Mouse (Mus musculus): ENCODE measurements around the gene Havcr2.
A peak's percentile ranks its signal among the peaks of the same experiment; 100 is the strongest.

DNA sequence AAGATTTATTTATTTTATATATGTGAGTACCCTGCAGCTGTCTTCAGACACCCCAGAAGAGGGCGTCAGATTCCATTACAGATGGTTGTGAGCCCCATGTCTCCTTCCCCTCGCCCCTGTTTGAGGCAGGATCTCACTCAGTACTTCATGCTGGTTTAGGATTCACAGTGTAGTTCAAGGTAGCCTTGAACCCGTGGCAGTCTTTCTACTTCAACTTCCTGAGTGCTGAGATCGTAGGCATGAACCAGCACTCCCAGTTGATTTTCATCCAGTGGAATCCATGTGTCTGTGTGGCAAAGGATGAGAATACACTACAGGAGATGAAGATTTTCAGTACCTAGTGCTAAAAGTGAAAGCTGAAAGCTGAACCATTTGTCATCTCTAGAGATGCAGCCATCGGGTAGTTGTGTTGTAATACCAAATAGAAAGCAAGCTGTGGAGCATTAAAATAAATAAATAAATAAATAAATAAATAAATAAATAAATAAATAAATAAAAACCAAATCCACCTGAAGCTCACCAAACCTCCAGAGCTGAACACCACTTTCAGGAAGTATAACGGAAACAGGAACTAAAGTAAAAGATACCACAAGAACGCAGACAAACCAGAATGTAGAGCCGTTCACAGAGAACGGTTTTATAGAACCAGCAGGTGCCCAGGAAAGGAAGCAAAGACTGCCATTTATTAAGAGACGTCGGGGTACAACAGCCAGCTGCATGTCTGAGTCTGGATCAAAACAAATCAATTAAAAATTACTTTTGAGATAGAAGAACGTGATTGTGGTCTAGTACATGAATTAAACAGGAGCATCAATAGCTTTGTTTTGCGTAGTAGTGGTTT lies 6.9 kb upstream of the Havcr2 start:
- TF ChIP-seq POLR2A (IDR thresholded peaks at IDR 0.05; ENCODE audit: control insufficient read depth in 1 of 2, insufficient read depth in 1 of 2, low read depth in 1 of 2, low read length in 2 of 2, poor library complexity in 1 of 2) = peak in 1 of 2 experiments; percentile 77; a peak in 2 of 4 replicates
- TF ChIP-seq MAX (IDR thresholded peaks at IDR 0.05; ENCODE audit: low read length) = no peak
- TF ChIP-seq UBTF (IDR thresholded peaks at IDR 0.05; ENCODE audit: borderline replicate concordance, insufficient read depth, low read depth, low read length) = no peak
- peak; percentile 84 for TF ChIP-seq SIN3A (IDR thresholded peaks at IDR 0.05; ENCODE audit: low read length)
- peak; percentile 31 for TF ChIP-seq ZC3H11A (IDR thresholded peaks at IDR 0.05; ENCODE audit: low read depth, low read length)
- no peak for TF ChIP-seq USF2 (IDR thresholded peaks at IDR 0.05; ENCODE audit: borderline replicate concordance in 1 of 2, insufficient read depth in 1 of 2, low read depth in 1 of 2, low read length in 2 of 2)
- no peak for TF ChIP-seq CHD2 (IDR thresholded peaks at IDR 0.05; ENCODE audit: low read length)
- TF ChIP-seq GATA1 (IDR thresholded peaks at IDR 0.05; ENCODE audit: low read depth, low read length) = no peak
- TF ChIP-seq NELFE (IDR thresholded peaks at IDR 0.05; ENCODE audit: low read depth, low read length) = peak; percentile 44
- peak in 1 of 2 experiments; percentile 22; a peak in 1 of 4 replicates for TF ChIP-seq EP300 (IDR thresholded peaks at IDR 0.05; ENCODE audit: low read depth in 1 of 2, low read length in 2 of 2)
- no peak for TF ChIP-seq MAFK (IDR thresholded peaks at IDR 0.05; ENCODE audit: borderline replicate concordance, low read depth, low read length)
- TF ChIP-seq CTCF (IDR thresholded peaks at IDR 0.05 in 2 of 3, conservative IDR thresholded peaks at IDR 0.05 in 1 of 3; ENCODE audit: control insufficient read depth in 1 of 3, insufficient read depth in 1 of 3, low read depth in 2 of 3, low read length in 3 of 3, poor library complexity in 1 of 3, severe bottlenecking in 1 of 3) = peak in 2 of 3 experiments; percentile 42 to 61; a peak in 4 of 6 replicates
